Mouse (Mus musculus): Measurements from ENCODE around the gene Slc2a5.

The Slc2a5 gene

DNA sequence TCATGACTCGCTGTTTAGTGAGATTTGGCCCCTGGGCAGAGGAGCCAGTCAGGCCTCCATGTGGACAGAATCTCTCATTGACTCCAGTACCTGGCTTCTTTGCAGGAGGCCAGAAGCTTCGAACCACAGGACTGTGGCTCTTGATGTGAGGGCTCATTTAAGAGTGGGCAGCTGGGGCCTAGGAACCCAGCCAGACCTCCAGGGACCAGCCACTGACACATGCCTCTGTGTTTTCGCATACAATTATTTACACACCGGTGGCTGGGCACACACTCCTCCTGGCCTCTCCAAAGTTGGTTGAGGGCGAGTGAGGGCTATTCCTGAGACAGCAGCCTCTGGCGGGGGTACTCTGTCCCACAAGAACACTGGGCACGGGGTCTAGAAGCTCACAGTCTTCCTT, 21.3 kb downstream of the Slc2a5 start:
- no peak for DNase-seq (ENCODE audit: low spot score)

DNA sequence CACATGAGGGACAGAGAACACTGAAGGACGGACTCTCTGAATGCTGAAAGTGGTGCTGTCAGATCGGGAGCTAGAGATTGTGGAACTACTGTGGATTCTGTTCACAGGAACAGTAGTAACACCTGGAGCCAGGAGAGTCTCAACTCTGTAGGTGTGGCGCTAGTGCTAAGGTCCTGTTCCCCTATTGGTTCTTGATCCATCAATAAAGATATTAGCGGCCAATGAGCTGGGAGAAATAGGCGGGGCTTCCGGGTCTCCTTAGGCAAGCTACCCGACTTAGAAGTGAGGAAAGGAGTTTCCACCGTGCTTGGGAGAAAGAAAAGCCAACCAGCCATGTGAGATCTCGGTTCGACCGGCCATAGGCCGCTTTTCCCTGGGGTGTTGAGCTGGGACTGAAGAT, 25.2 kb downstream of the Slc2a5 start:
- DNase-seq (ENCODE audit: low spot score), result no peak

DNA sequence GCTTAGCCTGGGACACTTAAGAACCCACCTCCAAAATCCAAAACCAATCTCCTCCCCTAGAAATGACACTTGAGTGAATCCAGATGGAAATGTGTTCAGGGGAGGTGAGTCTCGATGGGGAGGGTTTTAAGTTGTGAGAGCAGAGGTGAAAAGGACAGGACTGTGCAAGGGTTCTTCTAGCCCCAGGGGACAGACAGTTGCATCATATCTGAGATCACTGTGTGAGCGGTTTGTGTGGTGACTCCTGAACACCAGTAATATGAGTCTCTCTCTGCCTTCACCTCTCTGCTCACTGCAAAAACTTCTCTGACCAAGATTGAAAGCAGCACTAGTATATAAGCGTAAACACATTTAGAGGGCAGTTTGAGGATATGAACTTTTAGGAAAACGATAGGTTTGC, 27.2 kb downstream of the Slc2a5 start:
- no peak for DNase-seq (ENCODE audit: low spot score)

DNA sequence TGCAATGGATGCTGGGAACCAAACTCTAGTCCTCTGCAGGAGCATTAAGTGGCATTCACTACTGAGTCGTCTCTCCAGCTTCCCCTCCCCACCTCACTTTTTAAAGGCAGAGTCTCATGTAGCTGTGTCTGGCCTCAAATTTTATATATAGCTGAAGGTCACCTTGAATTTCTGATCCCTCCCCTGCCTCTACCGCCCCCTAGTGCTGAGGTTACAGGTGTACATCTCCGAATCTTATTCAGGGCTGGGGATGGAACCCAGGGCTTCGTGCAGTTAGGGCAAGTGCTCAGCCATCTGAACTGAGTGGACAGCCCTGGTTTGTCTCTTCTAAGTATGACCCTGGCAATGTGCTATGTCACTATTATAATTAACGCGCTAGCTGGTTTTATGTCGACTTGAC, 32.0 kb downstream of the Slc2a5 start:
- DNase-seq (ENCODE audit: low spot score), result no peak

DNA sequence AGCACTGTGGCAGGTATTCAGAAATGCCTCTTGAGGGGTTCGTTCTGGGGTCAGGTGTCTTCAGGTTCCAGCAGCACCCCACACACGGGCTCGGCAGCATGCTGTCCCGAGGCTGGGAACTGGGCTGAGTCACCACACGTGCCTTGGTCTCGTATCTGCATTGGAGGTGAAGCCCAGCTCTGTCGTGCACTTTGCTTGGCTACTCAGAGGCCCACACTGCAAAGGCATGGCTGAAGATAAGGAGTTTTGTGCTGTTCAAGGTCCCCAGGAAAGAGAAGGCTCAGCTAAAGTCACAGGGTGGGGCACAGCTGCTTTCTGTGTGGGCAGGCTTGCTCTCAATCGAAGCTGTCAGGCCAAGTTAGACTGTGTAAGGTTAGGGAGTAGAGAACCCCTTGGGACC, 33.4 kb downstream of the Slc2a5 start:
- DNase-seq (ENCODE audit: low spot score), result no peak

DNA sequence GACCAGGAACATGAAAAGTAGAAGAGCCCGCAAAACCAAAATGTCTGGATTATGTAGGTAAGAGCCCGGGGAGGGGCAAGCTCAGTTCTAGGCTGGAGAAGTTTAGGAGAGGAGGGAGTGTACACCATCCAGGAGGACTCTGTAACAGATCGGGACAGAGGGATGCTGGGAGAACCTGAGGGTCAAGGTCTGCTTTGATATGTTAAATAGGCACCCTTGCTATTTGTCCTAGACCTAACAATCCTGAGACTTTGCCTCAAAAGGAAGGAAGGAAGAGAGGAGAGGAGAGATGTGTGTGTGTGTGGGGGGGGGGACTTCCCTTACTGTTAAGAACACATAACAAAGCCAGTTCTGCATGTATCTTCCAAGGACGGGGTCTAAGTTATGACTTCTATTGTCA, 36.2 kb downstream of the Slc2a5 start:
- no peak for DNase-seq (ENCODE audit: low spot score)

DNA sequence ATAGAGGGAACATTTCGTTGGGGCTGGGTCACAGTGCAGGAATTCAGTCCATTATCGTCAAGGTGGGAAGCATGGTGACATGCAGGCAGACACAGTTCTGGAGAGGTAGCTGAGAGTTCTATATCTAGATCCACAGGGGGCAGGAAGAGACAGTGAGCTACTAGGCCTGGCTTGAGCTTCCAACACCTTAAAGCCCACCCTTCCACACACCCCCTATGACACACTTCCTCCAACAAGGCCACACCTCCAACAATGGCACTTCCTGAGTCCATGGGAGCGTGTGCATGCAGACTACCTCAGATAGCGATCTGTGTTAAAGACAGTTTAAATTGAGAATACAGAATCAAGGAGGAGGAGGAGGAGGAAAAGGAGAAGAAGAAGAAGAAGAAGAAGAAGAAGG, 36.6 kb downstream of the Slc2a5 start:
- no peak for DNase-seq (ENCODE audit: low spot score)

DNA sequence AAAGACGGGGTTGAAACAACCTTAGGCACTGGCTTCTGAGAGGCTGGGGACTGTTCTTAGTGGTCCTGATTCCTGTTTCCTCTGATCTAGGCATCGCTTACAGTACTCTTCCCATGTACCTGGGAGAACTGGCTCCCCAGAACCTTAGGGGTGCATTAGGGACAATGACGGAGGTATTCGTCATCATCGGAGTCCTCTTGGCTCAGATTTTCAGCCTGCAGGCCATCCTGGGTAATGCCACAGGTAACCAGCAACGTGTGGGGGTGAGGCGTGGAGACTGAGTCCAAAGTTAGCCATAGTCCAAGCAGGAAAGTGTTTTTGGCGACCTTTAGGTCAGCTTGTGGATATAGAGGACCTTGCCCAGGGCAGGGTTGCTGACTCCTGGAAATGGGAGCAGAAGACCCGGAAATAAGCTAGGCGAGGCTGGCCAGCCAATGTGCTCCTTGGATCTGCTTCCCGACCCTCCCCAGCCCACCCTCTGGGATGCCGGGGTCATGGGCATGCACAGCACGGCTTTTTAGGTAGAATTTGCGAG, 38.3 kb downstream of the Slc2a5 start:
- no peak for DNase-seq (ENCODE audit: low spot score)

DNA sequence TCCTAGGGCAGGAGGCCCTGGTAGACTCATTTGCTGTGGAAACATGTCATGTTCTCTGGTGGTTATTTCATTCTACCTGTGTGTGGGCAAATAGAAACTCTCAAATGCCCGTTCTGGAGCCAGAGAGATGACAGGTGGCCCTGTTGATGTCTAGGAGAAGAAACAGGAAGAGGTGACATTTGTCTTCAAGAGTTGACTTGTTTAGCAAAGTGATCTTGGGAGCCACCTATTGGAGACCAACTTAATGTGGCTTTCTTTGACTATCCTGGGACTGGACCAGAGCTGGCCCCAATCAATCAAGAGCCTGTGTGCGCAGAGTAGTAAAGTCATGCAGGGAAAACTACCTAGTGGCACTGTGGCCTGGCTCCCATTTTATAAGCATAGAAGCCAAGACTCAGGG, 40.4 kb downstream of the Slc2a5 start:
- DNase-seq (ENCODE audit: low spot score), result no peak

DNA sequence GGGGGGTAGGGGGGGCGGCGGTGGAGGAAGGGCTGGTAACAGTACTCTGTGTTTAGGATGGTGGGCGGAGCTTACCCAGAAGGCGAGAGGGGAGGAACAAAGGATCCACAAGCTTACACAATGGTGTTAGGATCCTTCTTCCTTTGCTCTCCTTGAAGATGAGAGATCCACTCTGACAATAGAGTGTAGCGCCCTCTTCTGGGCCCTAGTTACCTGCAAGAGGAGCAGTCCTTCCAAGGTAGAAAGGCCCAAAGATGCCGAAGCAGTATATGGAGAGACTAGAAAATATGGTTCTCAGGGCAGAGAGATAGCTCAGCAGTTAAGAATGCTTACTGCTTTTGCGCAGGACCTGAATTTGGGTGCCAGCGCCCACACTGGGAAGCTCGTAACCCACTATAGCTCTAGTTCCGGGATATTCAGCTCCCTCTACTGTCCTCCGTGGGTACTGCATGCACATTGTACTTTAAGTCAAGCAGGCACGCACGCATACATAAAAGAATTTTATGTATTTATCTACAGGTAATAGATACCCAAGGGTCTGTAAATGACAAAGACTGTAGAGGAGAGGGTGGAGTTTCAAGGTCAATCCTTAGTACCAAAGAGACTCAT, 43.6 kb downstream of the Slc2a5 start:
- DNase-seq (ENCODE audit: low spot score), result no peak

DNA sequence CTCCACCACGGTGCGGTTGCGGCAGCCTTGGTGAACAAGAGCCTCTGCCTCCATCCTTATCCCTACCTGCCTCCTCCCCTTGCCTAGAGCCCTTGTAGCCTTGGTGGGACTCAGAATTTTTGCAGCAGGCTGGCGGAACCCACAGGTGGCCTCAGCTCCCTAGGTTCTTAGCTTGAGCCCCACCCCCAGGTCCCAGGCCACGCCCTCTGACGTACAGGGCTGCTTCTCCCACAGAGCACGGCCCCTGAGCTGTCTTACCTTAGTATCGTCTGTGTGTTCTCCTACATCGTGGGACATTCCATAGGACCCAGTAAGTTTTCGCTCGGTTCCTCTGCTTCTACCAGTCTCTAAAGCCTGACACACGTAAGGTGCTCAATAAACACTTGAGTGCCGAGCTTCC, 45.8 kb downstream of the Slc2a5 start:
- peak; percentile 40 for DNase-seq (ENCODE audit: low spot score)

DNA sequence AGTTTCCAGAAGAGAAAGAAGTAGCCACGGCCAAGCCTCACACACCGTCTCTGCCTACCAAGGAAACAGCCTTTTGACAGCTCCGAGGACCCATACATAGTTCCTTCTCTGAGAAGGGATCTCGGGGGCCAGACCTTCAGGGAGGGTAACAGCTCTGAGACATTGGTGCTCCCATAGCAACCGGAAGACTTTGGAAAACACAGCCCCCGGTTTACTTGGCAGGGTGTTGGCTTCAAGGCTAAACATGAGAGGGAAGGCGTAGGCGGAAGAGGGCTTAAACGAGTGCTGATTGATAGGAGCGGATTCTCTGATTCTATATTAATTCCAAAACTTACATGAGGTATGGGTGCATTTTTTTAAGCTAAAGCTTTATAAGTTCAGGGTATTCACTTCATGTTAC, 49.3 kb downstream of the Slc2a5 start:
- DNase-seq (ENCODE audit: low spot score), result no peak

DNA sequence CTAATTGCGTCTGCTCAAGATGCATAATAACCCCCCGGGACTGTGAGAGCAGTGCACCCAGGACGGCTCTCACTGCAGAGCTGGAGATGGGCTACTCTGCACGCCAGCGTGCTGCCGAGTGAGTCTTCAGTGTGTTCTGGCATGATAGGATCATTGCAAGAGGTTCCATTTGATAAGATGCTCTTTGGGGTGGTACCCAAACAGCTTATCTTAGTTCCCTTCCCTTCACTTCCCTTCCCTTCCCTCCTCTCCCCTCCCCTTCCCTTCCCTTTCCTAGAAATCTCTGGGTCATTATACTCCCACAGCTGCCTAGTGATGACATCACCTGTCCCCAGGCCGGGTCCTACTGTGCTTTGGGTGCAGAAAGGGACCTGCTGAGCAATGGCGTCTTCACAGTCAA, 53.0 kb downstream of the Slc2a5 start:
- no peak for DNase-seq (ENCODE audit: low spot score)

DNA sequence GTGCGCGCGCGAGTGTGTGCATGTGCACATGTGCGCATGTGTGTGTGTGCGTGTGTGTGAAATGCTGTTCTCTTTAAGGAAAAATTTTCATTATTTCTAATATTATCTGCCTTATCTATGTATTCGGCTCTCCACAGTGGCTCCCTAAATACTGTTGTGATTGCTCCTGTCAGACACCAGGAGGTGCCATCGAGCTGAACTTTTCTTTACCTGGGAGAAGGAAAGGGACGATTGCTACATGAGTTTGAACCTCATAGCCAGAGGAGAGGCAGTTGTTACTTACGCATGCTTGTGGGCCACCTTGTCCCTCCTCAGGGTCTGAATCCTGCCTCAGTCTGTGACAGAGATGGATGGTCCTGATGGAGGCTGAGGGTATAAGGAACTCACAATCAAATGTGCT, 54.2 kb downstream of the Slc2a5 start:
- peak; percentile 67 for DNase-seq (ENCODE audit: low spot score)

DNA sequence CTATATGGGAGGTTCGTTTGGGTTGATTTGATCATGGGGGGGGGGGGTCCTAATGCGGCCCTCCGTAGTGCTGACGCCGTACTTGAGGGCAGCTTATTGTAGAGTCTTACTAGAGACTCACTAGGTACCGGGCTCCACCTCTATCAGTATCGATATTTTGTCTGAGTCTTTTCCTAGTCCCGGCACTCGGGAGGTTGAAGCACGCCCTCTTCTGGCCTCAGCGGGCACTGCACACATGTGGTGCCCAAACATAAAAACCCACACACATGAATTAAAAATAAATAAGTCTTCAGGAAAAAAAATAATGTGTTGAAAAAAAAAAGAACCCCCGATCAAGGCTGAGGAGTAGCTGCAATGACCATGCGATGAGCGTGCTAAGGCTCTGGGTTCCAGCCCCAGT, 54.9 kb downstream of the Slc2a5 start:
- DNase-seq (ENCODE audit: low spot score), result no peak

DNA sequence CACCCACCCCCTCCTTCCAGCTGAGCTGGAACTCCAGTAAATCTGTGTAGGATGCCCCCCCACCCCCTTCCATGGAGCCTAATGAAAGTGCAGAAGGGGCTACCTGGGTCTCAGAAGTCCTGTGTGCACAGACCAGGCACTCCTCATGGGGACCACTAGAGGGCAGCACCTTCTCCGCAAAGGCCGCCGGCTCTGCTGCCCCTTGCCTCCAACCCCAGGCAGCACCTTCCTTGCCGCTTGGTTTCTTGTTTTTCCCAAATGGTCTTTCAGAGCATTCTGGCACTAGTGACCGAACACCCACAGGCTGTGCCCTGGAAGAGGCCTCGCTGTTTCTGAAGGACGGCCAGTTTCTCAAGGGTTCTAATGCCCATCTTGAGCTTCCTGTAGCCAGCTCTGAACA, 57.5 kb downstream of the Slc2a5 start:
- DNase-seq (ENCODE audit: low spot score), result peak; percentile 84

DNA sequence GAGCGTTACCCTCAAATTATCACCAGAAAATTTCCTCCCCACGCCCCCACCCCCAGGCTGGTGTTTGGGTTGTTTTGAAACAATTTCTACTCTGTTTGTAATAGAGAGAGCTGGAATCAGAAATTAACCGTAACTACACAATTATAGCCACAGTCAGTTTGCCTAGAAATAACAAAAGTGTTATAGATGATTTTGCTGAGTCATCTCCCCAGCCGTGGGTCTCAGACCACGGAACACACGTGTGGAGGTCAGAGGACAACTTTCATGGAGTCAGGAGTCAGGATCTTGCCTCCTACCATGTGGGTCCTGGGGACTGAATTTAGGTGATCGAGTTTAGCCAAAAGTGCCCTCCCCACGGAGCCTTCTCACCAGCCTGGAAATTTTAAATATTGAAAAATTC, 58.0 kb downstream of the Slc2a5 start:
- DNase-seq (ENCODE audit: low spot score), result no peak

DNA sequence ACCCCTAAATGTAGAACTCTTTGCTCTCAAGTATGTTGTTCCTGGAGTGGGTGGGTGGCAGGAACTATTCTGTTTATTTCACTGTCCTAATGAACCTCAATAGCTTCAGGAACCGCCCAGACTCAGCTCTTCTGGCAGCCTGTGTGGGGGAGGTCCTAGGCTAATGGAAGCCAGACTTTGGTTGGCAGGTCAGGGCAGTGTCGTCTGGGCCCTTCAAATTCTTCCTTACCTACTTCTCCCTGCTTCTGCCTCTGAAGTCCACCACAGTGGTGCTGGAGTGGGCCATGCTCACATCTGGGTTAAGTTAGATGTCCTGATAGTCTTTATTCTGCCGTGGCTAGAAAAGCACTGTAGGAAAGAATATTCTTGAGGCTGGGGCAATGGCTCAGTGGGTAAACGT, 59.0 kb downstream of the Slc2a5 start:
- DNase-seq (ENCODE audit: low spot score), result peak; percentile 50

DNA sequence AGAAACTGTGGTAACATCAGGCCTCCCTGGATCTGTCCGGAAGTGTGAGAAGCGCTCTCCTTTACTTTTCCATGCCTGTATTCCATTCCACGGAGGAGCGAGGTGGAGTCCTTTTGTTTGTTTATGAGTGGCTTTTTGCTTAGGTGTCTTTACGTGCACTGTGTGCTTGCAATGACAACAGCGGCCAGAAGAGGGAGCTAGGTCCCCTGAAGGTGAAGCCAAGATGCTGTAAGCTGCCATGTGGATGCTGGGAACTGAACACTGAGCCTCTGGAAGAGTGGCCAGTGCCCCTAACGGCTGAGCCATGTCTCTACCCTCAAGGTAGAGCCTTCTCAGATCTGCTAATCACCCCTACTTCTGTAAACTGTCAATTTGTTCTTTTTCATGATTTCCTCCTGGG, 62.2 kb downstream of the Slc2a5 start:
- no peak for DNase-seq (ENCODE audit: low spot score)

DNA sequence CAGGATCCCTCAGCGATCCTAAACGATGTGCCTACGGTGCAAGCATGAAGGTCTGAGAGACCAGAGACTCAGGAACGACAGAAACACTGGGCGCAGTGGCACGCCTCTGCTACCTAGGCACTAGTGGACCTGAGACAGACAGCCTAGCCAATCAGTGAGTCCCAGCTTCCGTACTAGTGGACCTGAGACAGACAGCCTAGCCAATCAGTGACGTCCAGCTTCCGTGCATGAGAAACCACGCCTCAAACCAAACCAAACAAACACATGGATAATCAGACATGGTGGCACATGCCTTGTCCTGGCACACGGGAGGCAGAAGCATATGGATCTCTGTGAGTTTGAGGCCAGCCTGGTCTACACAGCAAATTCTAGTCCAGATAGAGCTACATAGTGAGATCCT, 69.2 kb downstream of the Slc2a5 start:
- no peak for DNase-seq (ENCODE audit: low spot score)

DNA sequence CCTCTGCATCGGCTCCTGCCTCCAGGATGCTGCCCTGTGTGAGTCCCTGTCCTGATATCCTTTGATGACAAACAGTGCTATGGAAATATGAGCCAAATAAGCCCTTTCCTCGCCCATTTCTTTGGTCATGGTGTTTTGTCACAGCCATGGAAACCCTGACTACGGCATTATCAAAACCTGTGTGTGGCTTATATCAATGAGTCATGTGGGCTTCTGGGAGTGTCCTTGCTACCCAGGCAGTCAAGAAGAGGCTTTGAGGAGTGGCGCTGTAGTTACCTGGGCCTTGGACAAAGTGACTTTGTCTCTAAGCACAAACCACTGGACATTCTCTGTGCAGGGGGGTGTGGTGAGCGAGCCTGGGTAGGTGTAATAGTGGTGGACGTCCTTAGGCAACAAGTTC, 73.1 kb downstream of the Slc2a5 start:
- DNase-seq (ENCODE audit: low spot score), result no peak

Measured in embryo, embryonic 10 days (tissue).